Mouse (Mus musculus): ENCODE measurements around the gene Lrrc10.
A peak's percentile ranks its signal among the peaks of the same experiment; 100 is the strongest.

Gene Lrrc10

DNA sequence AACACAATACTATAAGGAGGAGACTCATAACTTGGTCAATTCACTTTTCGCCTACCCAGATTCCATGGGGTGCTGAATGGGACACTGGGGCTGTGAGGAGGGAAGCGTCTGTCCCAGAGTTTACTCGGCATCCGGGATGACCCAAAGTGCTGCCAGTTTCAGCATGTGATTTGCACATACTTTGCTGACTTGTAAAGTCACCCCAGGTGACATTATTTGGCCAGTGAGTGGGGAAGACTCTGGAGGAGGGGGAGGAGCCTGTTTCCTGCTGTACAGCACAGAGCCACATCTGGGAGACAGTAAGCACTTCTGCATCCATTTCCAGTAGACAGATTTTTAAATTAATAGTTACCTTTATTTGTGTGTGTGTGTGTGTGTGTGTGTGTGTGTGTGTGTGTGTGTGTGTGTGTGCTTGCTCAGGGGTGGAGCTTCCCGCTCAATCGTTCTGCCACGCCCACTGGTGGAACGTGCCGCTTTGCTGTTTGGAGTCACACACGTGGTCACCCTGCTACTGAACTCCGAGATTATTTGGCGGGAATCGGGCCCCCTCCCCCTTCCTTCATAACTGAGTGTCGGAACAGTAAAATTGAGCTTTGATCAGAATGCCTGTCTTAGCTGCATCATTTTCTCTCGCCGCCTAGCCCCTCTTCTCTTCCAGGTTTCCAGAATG, 1.5 kb upstream of the Lrrc10 start:
- DNase-seq (ENCODE audit: low read depth, low spot score): peak; percentile 73

- no peak for DNase-seq (ENCODE audit: low read depth, low spot score)
Measured at GRCm38 (mm10) chr10:117049253-117049652, 4.1 kb downstream of the Lrrc10 start.

GRCm38 (mm10) chr10:117049961-117050597, 4.9 kb downstream of the Lrrc10 start:
- DNase-seq (ENCODE audit: low read depth, low spot score): no peak

DNA sequence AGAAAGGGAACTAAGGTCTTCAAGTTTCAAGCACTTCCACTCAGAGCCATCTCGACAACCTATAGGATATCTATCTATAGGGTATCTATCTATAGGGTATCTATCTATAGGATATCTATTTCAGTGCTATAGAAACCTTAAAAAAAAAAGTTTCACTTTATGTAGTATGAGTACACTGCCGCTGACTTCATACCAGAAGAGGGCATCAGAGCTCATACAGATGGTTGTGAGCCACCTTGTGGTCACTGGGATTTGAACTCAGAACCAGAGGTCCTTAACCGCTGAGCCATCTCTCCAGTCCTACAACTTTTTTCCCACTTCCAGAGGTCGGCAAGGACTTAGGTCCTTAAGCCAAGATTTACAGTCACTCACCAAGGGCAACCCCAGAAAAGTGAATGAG, 10.5 kb downstream of the Lrrc10 start:
- DNase-seq (ENCODE audit: low read depth, low spot score): no peak

- DNase-seq (ENCODE audit: low read depth, low spot score): no peak
Measured at GRCm38 (mm10) chr10:117062894-117063253, 17.7 kb downstream of the Lrrc10 start.

GRCm38 (mm10) chr10:117063254-117064021, 18.3 kb downstream of the Lrrc10 start, which contains the start of gene Cct2:
Gene Cct2, minus strand, starts transcription at chr10:117063814.
- DNase-seq (ENCODE audit: low read depth, low spot score): peak; percentile 99

- DNase-seq (ENCODE audit: low read depth, low spot score): no peak
Measured at GRCm38 (mm10) chr10:117064076-117064475, 18.9 kb downstream of the Lrrc10 start.

- DNase-seq (ENCODE audit: low read depth, low spot score): peak; percentile 64
Measured at GRCm38 (mm10) chr10:117069109-117069508, 24.0 kb downstream of the Lrrc10 start.

DNA sequence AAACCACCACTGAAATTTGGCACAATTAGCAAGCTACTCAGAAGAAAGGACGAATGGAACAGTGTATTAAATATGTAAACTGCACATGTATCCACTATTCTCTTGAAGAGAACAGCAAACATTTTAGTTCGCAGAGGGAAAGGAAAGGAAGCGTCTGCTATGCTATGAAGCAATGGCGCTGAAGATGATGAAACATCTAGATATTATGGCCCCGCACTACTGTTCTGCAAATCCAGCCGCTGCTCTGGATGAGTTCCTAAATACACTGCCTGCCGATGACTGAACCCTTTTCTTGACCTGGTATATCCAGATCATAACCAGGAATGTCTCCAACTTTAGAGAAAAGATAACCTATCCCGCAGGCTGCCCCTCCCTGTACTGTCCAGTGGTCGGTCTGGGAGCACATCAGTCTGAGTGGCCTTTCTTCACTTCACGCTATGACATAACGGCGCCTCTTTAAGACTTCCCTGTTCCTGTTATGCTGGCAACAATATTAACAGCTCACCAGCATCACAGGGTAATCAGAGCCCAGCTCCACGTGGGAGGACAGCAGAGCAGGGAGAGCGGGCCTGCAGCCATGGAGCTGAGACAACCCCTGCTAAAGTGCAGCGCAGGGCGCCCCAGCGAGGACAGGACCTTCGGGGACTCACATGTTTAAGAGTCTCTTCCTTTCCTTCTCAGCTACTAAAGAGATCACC, 27.2 kb downstream of the Lrrc10 start:
- no peak for DNase-seq (ENCODE audit: low read depth, low spot score)

DNA sequence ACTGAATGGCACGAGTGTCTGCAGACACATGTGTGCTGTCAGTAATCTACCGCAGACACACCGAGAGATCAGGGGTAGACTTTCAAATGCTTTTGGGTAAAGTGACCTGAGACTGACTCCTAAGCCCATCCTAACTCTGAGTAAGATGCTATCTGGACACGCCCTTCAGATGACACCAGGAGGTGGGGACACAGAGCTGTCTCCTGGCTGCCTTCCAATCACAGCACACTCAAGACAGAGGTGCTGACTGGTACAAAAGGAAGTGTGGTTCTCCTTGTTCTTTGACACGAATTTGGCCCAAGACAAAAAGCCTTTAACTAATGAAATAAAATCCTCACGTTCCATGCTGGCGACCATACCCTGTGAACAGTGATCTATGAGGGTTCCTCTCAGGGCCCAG, 28.0 kb downstream of the Lrrc10 start:
- peak; percentile 39 for DNase-seq (ENCODE audit: low read depth, low spot score)

DNA sequence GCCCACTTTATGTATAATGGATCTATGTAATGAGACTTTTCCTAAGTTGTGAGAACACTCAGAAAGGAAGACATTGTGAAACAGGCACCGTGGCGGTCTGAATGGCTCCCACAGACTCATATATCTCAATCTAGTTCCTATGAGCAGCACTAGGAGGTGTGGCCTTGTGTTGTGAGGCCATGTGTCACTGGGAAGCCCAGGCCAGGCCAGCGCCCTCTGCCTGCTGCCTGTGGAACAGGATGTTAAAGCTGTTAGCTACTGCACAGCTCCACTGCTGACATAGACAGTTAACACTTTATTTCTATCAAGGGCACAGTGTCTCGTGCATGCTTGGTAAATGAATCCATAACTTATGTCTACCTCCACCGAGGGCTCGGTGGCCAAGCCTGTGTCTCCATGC, 33.1 kb downstream of the Lrrc10 start:
- peak; percentile 78 for DNase-seq (ENCODE audit: low read depth, low spot score)

GRCm38 (mm10) chr10:117081326-117081725, 36.2 kb downstream of the Lrrc10 start:
- DNase-seq (ENCODE audit: low read depth, low spot score): no peak

DNA sequence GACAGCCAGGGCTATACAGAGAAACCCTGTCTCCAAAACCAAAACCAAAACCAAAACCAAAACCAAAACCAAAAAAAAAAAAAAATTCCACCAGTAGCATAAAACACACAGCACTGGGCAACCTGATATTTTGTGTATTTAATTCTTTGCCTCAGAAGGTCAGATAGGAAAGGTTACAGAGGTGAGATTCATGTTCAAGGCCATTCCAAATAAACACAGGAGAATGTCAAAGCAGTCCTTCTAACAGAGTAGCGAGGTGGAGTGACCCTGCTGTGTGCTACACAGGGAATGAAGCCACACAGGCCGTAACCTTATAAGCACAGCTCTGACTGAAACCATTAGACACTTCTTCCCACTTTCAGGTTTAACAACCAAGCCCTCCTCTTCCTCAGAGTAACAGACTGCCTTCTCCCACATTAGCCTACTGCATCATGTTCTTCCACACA, 36.8 kb downstream of the Lrrc10 start:
- no peak for DNase-seq (ENCODE audit: low read depth, low spot score)

DNA sequence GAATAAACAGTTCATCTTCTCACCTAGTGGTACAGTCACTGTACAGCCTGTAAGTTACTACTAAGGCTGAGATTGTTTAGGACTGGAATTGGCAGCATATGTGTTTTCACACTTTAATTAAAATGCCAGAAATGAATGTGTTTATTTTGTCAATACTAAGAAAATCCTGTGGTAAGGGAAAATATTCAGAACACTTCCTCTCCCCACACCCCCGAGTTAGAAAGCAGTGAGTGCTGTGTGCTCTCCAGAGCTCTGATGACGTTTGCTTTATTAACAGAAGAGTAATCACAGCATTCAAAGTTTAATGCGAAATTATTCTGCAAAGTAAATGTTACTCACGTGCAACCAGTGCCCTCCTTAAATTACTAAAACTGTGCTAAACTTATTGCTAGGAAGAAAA, 44.5 kb downstream of the Lrrc10 start:
- no peak for DNase-seq (ENCODE audit: low read depth, low spot score)

DNA sequence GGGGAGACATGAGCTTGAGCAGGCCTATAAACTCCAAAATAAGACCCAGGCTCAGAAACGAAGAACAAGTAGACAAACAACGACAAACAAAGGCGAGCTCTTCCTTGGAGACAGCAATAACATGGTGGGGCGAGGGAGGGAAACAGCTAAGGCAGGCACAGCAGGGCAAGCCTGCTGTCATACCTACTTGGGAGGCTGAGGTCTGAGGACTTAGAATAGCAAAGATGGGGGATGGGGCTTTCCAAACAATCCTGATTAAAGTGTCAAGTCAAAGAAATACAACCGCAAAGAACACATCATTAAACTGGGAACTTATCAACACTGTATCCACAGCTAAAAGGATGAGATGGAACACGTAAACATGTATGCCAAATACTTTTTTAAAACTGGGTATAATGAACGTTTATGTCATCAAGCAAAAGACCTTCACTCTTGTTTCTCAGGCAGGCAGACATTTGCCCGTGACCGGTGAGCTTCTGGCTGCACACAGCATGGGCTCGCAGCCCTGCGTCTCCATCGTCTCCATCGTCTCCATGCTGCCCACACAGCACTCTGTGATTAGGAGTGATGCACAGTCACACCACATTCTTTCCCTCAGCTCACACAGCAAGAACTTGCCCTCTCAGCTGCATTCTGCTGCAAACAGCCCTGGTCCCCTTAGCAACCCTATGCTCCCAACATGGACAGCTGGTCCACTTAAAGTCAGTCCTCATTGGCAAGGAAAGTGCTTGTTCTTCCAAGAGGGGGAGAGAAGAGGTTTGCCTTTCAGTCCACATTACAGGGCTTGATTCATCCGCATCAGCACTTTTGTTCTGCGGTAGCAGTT, 49.6 kb downstream of the Lrrc10 start:
- no peak for DNase-seq (ENCODE audit: low read depth, low spot score)

DNA sequence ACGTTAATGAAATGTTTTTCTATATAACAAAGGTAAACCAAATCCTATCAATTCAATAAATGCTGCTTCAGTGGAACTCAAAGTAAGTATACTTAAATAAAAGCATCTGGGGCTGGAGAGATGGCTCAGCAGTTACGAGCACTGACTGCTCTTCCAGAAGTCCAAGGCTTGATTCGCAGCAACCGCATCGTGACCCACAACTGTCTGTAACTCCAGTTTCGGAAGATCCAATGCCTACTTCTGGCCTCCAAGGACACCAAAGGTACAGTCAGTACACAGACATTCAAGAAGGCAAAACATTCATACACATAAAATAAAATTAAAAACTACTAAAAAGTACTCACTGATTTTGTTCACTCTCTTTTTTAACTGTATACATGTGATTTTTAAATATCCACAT, 51.0 kb downstream of the Lrrc10 start:
- no peak for DNase-seq (ENCODE audit: low read depth, low spot score)

Data from ZHBTc4 (cell line).